Mouse (Mus musculus) limb, embryonic 12.5 days (tissue): ENCODE results near the gene Wdr20. TPM values are rescaled to one million over a fixed set of nuclear protein-coding genes. Genes with fewer than 3 reads are reported as not detected.
A peak's percentile ranks its signal among the peaks of the same experiment; 100 is the strongest.

ENCODE experiments used
- ATAC-seq: fragments of 200-750 bp; cut with Nextera tagmentation; 2 replicates; pipeline ENCODE4 v1.8.0; 2017; ENCODE audit warnings: low read depth, moderate TSS enrichment; ENCODE audit not compliant: insufficient number of reproducible peaks, insufficient read depth, low FRiP score, low TSS enrichment
- H3K27ac ChIP-seq: fragments of 300-500 bp; sonication (generic); 2 replicates; pipeline ENCODE4 v1.5.1; 2016; ENCODE audit warnings: mild to moderate bottlenecking, moderate library complexity
- H3K27me3 ChIP-seq: fragments of 300-500 bp; sonication (generic); 2 replicates; pipeline ENCODE4 v1.6.1; 2016; ENCODE audit warnings: mild to moderate bottlenecking, moderate library complexity
- H3K36me3 ChIP-seq: fragments of 300-500 bp; sonication (generic); 2 replicates; pipeline ENCODE4 v1.6.1; 2016; ENCODE audit warnings: mild to moderate bottlenecking, moderate library complexity
- H3K4me1 ChIP-seq: fragments of 300-500 bp; sonication (generic); replicated peaks from 2 replicates; pipeline ENCODE4 v1.6.1; 2016
- H3K4me2 ChIP-seq: fragments of 300-500 bp; sonication (generic); 2 replicates; pipeline ENCODE4 v1.6.1; 2016; ENCODE audit warnings: mild to moderate bottlenecking, moderate library complexity
- H3K4me3 ChIP-seq: fragments of 300-500 bp; sonication (generic); replicated peaks from 2 replicates; pipeline ENCODE4 v1.5.1; 2016; ENCODE audit warnings: mild to moderate bottlenecking
- H3K9ac ChIP-seq: fragments of 300-500 bp; sonication (generic); replicated peaks from 2 replicates; pipeline ENCODE4 v1.6.1; 2016; ENCODE audit warnings: mild to moderate bottlenecking, moderate library complexity
- H3K9me3 ChIP-seq: fragments of 300-500 bp; sonication (generic); 2 replicates; pipeline ENCODE4 v1.6.1; 2016; ENCODE audit warnings: mild to moderate bottlenecking, moderate library complexity
- WGBS: fragments of 180-500 bp; shearing (Covaris S2); methylation state at CpG from one replicate; pipeline ENCODE4 v1.1.7; 2016; 5-methylcytosine and 5-hydroxymethylcytosine counted together
- polyA plus RNA-seq: library from polyadenylated mRNA; unstranded; fragments of >200 nt; fragmentation: Nextera tagmentation; extraction: Ambion mirVana; gene quantifications from 2 replicates; pipeline ENCODE4 v1.2.1, GENCODE M21; 2016

The Wdr20 gene
- polyA plus RNA-seq, 1 experiment from 2014 or later = 33.5 TPM

DNA sequence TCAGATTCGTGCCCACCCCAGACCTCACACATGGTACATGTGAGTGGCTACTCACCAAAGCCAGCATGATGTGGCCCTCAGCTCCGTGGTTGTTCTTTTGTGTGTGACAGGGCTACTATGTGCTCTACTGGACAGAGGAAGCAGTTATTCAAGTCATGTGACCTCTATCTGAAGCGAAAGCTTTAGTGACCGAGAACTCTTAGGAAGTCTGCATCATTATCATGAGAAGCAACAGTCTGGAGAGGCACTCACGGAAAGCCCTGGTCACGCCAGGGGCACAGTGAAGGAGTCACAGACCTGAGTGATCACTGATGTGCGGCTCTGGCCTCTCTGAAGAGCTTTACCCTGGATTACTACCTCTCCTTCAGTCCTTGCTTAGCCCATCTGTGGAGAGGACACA, 84.6 kb downstream of the Wdr20 start:
- H3K4me1 ChIP-seq = no peaks in the 10 kb centered on the region
- no peak overlapping the region for H3K27ac ChIP-seq
- H3K9ac ChIP-seq = no peak overlapping the region
- 87% methylated on average over 7 of the region's 7 CpGs for WGBS
- H3K4me3 ChIP-seq = no peak overlapping the region
- no peaks in the 10 kb centered on the region for H3K27me3 ChIP-seq
- no peak overlapping the region for H3K4me2 ChIP-seq
- H3K36me3 ChIP-seq = no peaks in the 10 kb centered on the region
- no peaks in the 10 kb centered on the region for H3K9me3 ChIP-seq
- ATAC-seq = no peak

DNA sequence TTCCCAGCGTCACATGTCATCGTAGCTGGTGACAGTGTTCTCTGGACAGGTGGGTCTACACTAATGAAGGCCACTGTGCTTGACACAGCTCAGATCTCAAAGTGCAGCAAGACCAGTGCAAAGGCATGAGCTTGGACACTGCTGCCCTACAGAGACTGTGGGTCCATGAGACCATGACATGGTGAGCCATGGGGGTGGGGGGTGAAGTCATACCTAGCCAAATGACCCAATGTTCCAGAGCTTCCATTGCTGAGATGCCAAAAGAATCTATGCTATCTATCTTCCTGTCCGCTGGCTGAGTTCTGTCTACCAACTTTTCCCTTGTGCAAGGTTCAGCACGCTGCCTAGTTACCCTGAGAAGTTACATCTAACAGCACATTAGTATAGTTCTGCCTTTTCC, 91.2 kb downstream of the Wdr20 start:
- H3K4me2 ChIP-seq = no peak overlapping the region
- H3K27me3 ChIP-seq = no peaks in the 10 kb centered on the region
- ATAC-seq = no peak
- H3K36me3 ChIP-seq = no peaks in the 10 kb centered on the region
- H3K27ac ChIP-seq = no peak overlapping the region
- H3K4me1 ChIP-seq = no peaks in the 10 kb centered on the region
- 94% methylated on average over 4 of the region's 4 CpGs for WGBS
- H3K4me3 ChIP-seq = no peak overlapping the region
- no peak overlapping the region for H3K9ac ChIP-seq
- H3K9me3 ChIP-seq = no peaks in the 10 kb centered on the region

DNA sequence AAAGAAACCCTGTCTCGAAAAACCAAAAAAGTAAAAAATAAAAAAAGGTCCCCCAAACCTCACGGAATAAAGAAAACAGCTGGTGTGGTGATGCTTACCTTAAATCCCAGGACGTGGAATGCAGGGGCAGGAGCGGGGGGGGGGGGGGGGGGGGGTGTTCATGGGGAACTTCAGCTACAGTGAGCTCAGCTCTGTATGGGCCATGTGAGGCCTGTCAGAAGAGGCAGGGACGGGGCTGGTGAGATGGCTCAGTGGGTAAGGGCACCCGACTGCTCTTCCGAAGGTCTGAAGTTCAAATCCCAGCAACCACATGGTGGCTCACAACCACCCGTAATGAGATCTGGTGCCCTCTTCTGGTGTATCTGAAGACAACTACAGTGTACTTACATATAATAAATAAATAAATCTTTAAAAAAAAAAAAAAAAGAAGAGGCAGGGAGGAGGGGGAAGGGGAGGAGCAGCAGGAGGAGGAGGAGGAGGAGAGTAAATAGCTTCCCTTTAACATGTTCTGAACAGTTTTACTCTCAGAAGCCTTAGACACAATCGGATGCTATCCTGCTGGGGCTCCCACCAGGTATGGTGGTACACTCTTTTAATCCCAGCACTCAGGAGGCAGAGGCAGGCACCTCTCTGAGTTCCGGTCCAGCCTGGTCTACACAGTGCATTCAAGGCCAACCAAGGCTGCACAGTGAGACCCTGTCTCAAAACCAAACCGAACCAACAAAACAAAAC, 92.7 kb downstream of the Wdr20 start:
- 87% methylated on average over 10 of the region's 11 CpGs for WGBS
- no peak overlapping the region for H3K4me3 ChIP-seq
- H3K27ac ChIP-seq = no peak overlapping the region
- no peaks in the 10 kb centered on the region for H3K36me3 ChIP-seq
- no peaks in the 10 kb centered on the region for H3K27me3 ChIP-seq
- no peak overlapping the region for H3K9ac ChIP-seq
- no peak for ATAC-seq
- H3K4me2 ChIP-seq = no peak overlapping the region
- no peaks in the 10 kb centered on the region for H3K4me1 ChIP-seq
- no peaks in the 10 kb centered on the region for H3K9me3 ChIP-seq

DNA sequence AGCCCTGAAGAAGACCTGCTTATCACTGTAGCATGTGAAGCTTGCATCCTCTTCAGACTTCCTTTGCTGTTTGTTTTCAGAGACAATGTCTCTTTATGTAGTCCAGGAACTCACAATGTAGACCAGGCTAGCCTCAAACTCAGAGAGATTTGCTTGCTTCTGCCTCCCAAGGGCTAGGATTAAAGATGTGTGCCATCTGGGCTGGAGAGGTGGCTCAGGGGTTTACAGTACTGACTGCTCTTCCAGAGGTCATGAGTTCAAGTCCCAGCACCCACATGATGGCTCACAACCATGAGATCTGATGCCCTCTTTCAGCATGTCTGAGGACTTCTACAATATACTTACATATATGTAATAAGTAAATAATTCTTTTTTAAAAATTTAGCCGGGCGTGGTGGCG, 97.4 kb downstream of the Wdr20 start:
- 93% methylated on average over 3 of the region's 3 CpGs for WGBS
- no peak overlapping the region for H3K9ac ChIP-seq
- H3K4me2 ChIP-seq = no peak overlapping the region
- no peak overlapping the region for H3K4me3 ChIP-seq
- H3K4me1 ChIP-seq = peaks cover 9% of the 10 kb centered on the region
- ATAC-seq = no peak
- no peak overlapping the region for H3K27ac ChIP-seq
- H3K9me3 ChIP-seq = no peaks in the 10 kb centered on the region
- no peaks in the 10 kb centered on the region for H3K36me3 ChIP-seq
- H3K27me3 ChIP-seq = peaks cover 3% of the 10 kb centered on the region; the same call in 1 of the 2 replicates

DNA sequence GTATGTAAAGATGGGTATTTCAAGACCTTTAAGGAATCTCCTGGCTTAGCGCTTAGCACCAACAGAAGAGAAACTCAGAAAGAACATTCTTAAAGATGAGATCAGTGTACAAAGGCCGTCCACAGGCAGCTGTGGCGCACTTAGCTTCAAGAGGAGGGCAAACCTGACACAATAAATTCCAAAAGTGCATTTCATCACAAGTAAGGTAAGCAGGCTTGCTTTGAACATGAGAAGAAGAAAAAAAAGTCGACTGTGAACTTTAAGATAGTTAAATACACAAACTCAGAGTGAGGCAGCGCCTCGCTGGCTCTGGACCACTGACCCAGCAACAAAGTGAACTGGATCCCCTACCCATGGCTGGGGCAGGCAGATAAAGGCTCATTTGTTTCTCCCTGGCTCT, 99.0 kb downstream of the Wdr20 start:
- Histone ChIP-seq H3K27me3 (peaks cover 3% of the 10 kb centered on the region; the same call in 1 of the 2 replicates), H3K9ac (0 out of 2 replicates have a peak overlapping the region, but pooled peaks have one; percentile 27), H3K4me2 (peak overlapping the region; percentile 16; the same call in 1 of the 2 replicates), H3K4me1 (peaks cover 9% of the 10 kb centered on the region), H3K4me3 (0 out of 2 replicates have a peak overlapping the region, but pooled peaks have one; percentile 7), H3K36me3 (no peaks in the 10 kb centered on the region), H3K27ac (peak overlapping the region; percentile 66), H3K9me3 (no peaks in the 10 kb centered on the region)
- ATAC-seq = no peak
- WGBS = 55% methylated on average over 6 of the region's 6 CpGs

DNA sequence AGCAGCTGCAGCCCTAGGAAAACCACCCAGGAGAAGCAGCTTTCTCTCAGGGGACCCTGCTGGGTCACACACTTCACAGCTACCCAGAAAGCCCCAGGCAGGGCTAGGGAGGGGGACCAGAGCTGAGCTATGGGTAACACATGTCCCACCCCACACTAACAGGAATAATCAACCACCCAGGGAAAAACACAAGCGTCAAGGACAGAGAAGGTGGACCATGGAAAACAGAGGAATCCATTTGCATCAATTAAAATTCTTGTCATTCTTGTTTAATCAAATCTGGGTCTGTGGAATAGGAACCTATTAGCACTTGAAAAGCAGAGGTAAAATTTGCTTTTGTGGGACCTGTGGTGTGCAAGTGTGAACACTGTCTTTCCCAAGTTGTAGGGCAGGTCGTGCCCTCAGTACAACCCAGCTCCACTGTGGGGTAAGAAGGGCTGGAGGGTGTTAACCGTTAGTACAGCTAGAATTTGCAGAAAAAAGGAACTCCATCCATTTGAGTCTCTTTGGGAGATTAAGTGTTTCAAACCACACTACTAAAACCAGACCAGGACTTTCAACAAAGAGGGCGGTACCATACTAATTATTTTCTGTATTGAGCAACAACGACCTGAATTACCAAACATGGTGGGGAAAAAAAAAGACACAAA, 99.6 kb downstream of the Wdr20 start:
- no peaks in the 10 kb centered on the region for H3K9me3 ChIP-seq

DNA sequence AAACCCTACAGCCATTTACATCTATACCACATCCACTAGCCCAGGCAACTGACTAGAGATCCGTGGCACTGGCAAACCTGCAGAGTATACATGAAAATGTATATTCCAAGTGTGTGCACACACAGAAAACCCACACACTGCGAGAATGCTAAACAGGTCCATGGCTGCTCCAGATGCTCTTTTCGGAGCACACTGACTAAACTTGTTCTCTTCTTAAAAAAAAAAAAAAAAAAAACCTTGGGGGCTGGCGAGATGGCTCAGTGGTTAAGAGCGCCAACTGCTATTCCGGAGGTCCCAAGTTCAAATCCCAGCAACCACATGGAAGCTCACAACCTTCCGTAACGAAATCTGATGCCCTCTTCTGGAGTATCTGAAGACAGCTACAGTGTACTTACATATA, 100.1 kb downstream of the Wdr20 start:
- H3K4me3 ChIP-seq = no peak overlapping the region
- no peaks in the 10 kb centered on the region for H3K9me3 ChIP-seq
- no peak for ATAC-seq
- H3K4me1 ChIP-seq = peaks cover 9% of the 10 kb centered on the region
- no peak overlapping the region for H3K4me2 ChIP-seq
- WGBS = 90% methylated on average over 8 of the region's 8 CpGs
- no peaks in the 10 kb centered on the region for H3K36me3 ChIP-seq
- H3K9ac ChIP-seq = no peak overlapping the region
- H3K27ac ChIP-seq = no peak overlapping the region
- peaks cover 3% of the 10 kb centered on the region; the same call in 1 of the 2 replicates for H3K27me3 ChIP-seq

More for the DNA sequence above, 99.6 kb downstream of the Wdr20 start:
- WGBS = 41% methylated on average over 5 of the region's 5 CpGs
- ATAC-seq = no peak
- 0 out of 2 replicates have a peak overlapping the region, but pooled peaks have one; percentile 7 for H3K4me3 ChIP-seq
- H3K9ac ChIP-seq = 0 out of 2 replicates have a peak overlapping the region, but pooled peaks have one; percentile 27
- peaks cover 3% of the 10 kb centered on the region; the same call in 1 of the 2 replicates for H3K27me3 ChIP-seq
- no peaks in the 10 kb centered on the region for H3K36me3 ChIP-seq
- H3K4me2 ChIP-seq = peak overlapping the region; percentile 16; the same call in 1 of the 2 replicates
- H3K4me1 ChIP-seq = peaks cover 9% of the 10 kb centered on the region
- H3K27ac ChIP-seq = peak overlapping the region; percentile 66

DNA sequence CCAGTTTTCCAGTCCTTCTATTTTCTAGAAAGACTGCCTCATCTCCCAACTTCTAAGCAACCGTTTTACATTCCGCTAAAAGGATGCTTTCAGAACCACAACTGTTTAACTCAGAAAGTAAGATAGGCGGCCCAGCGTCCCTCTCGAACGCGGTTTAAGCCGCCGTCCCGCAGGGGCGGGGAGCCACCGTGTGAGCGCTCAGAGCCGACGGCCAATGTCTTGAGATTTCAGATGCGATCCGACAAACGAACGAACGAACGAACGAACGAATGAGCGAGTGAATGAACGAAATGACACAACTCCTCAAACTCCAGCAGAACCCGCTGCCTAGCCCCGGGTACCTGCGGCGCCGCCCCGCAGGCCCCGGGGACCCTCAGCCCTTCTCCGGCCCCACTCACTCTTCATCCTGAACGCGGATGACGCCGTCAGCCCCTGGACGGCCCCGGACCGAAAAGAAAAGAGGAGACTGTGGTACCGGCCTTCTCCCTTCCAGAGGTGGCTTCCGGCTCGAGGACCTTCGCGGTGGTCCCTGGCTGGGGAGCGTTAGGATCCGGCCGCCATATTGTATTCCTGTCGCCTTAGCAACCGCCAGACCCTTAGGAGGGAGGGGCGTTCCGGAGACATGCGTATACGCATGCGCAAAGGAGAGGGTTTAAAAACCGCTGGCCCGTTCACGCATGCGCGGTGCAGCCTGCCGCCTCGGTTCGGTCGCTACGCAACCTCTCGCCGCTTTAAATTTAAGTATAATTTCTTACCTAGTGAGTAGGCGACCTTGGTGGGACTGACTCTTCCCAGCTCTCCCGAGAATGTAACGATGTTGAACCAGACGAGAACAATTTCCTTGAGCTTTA, 102.8 kb downstream of the Wdr20 start, which contains the start of gene Mok:
Gene Mok, minus strand, starts transcription at position 592 of the 851 bp plus-strand sequence.
- H3K9me3 ChIP-seq = no peaks in the 10 kb centered on the region
- under 1% methylated on average over 71 of the region's 71 CpGs for WGBS
- 0 out of 2 replicates have a peak within 1 kb of the TSS, but pooled peaks have one; percentile 29 for H3K27ac ChIP-seq

DNA sequence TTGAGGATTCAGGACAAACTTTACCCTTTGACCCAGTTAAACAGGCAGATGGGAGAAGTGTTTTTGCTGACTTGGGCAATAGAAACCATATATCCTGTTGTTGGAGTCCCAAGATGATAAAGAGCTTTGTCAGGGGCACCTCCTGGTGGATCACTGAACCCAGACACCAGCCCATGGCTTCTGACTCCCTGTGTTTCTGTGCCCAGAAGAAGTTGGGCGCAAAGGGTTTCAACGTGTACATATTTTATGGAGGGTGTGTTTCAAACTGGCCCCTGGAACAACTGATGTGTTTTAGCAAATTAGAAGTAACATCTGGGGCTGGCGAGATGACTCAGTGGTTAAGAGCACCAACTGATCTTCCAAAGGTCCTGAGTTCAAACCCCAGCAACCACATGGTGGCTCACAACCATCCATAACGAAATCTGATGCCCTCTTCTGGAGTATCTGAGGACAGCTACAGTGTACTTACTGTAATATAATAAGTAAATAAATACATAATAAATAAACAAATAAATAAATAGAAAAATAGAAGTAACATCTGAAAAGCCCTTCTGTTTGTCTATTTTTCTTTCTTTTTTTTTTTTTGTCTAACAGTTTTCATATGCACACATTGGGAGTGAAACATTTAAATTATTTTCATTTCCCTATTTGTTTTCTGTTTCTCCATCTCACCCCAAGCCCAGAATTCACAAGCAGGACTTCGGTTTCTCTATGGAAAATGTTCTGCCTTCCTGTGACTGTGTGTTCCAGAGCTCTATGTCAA, 104.2 kb downstream of the Wdr20 start:
- no peak overlapping the region for H3K27ac ChIP-seq
- 73% methylated on average over 5 of the region's 5 CpGs for WGBS
- H3K9ac ChIP-seq = no peak overlapping the region
- H3K36me3 ChIP-seq = no peaks in the 10 kb centered on the region
- ATAC-seq = no peak
- no peak overlapping the region; the same call in 1 of the 2 replicates for H3K4me2 ChIP-seq
- no peaks in the 10 kb centered on the region for H3K9me3 ChIP-seq
- peaks cover 35% of the 10 kb centered on the region for H3K27me3 ChIP-seq
- H3K4me3 ChIP-seq = no peak overlapping the region
- peaks cover 11% of the 10 kb centered on the region for H3K4me1 ChIP-seq

More for the DNA sequence above, 102.8 kb downstream of the Wdr20 start, which contains the start of gene Mok:
- peak within 1 kb of the TSS; percentile 68 for H3K4me2 ChIP-seq
- peaks cover 21% of the 10 kb centered on the region for H3K27me3 ChIP-seq
- peak within 1 kb of the TSS; percentile 60 for H3K9ac ChIP-seq
- no peaks in the 10 kb centered on the region for H3K36me3 ChIP-seq
- ATAC-seq = peak; percentile 84
- peaks cover 9% of the 10 kb centered on the region for H3K4me1 ChIP-seq
- H3K4me3 ChIP-seq = peak within 1 kb of the TSS; percentile 75
